ENCODE assay signal across 8 mouse cellular contexts in the genomic region with DNA sequence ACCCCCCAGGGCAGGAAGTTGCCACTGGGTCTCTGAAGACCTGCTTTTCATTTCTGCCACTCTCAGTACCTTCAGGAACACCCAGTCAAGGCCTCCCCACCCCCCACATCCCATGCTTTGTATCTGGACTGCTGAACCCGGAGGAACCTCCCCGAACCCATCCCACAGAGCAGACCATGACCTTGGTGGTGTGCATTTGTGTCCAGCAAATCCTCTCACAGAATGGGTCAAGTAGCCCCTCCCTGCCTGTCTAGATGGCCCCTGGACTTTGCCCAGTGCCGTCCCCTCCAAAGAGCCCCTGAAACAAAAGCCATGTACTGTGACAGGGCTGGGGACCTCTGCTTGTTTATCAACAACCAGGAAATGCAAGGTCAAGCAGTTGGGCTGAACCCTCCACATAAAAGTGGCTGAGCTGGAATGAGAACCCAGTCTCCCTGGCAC. TPM values are rescaled to one million over a fixed set of nuclear protein-coding genes. Genes with fewer than 3 reads are reported as not detected.
A peak's percentile ranks its signal among the peaks of the same experiment; 100 is the strongest.
DNase-seq lines count a peak whose midpoint lies in the region; ATAC-seq lines count a peak whose summit lies in the region.

No protein-coding gene starts in this region.

- no peaks in the 10 kb centered on the region for H3K36me3 ChIP-seq in forebrain, embryonic 10.5 days (replicated peaks)
- H3K36me3 ChIP-seq in forebrain, embryonic 12.5 days (replicated peaks) = no peaks in the 10 kb centered on the region

- H3K9ac ChIP-seq in forebrain, embryonic 12.5 days = no peak overlapping the region

- DNase-seq in forebrain, embryonic 10.5 days (ENCODE audit: extremely low spot score, low spot score) = no peak
- DNase-seq in thymus, postnatal 4 days = peak; percentile 22
- no peak for DNase-seq in thymus, postnatal 25 days
- DNase-seq in kidney, postnatal 4 days = peak; percentile 70 to 85
- peak; percentile 86 for DNase-seq in testis, postnatal 10 days (ENCODE audit: low spot score)
- no peak for DNase-seq in right cerebral cortex, postnatal 25 days
- no peak for DNase-seq in thymus, adult 18-20 months

- no peak for ATAC-seq in forebrain, embryonic 12.5 days (ENCODE audit: low FRiP score)

- peaks cover 10% of the 10 kb centered on the region for H3K27me3 ChIP-seq in forebrain, embryonic 10.5 days (ENCODE audit: poor library complexity, severe bottlenecking)
- peaks cover 5% of the 10 kb centered on the region for H3K27me3 ChIP-seq in forebrain, embryonic 12.5 days

- H3K4me3 ChIP-seq in forebrain, embryonic 10.5 days = no peak overlapping the region
- no peak overlapping the region for H3K4me3 ChIP-seq in forebrain, embryonic 12.5 days (replicated peaks)

- 62% methylated on average over 3 of the region's 3 CpGs for WGBS in forebrain, embryonic 10.5 days
- 44% methylated on average over 3 of the region's 3 CpGs for WGBS in forebrain, embryonic 12.5 days

- peaks cover 63% of the 10 kb centered on the region for H3K4me1 ChIP-seq in forebrain, embryonic 10.5 days
- H3K4me1 ChIP-seq in forebrain, embryonic 12.5 days = peaks cover 42% of the 10 kb centered on the region

- H3K4me2 ChIP-seq in forebrain, embryonic 12.5 days = no peak overlapping the region

- H3K9me3 ChIP-seq in forebrain, embryonic 10.5 days = no peaks in the 10 kb centered on the region
- no peaks in the 10 kb centered on the region for H3K9me3 ChIP-seq in forebrain, embryonic 12.5 days

- peak overlapping the region; percentile 37 for H3K27ac ChIP-seq in forebrain, embryonic 10.5 days
- H3K27ac ChIP-seq in forebrain, embryonic 12.5 days = no peak overlapping the region

RNA-seq across cellular contexts. Expression of a gene that starts 2.4 kb away (rescaled TPM):
- polyA plus RNA-seq in forebrain, embryonic 10.5 days (2016; fragmentation: Nextera tagmentation; extraction: Ambion mirVana) = 11.8 and 11.9 TPM in 2 replicates
- 10.1 and 10.3 TPM in 2 replicates for polyA plus RNA-seq in forebrain, embryonic 12.5 days (2016; fragmentation: Nextera tagmentation; extraction: Ambion mirVana)

RNA-seq across cellular contexts. Expression of a gene that starts 2.9 kb away (rescaled TPM):
- polyA plus RNA-seq in forebrain, embryonic 10.5 days (2016; fragmentation: Nextera tagmentation; extraction: Ambion mirVana) = 0.90 and 2.0 TPM in 2 replicates
- 1.7 and 2.8 TPM in 2 replicates for polyA plus RNA-seq in forebrain, embryonic 12.5 days (2016; fragmentation: Nextera tagmentation; extraction: Ambion mirVana)

RNA-seq across cellular contexts. Expression of a gene that starts 7.6 kb away (rescaled TPM):
- not detected in 2 replicates for polyA plus RNA-seq in forebrain, embryonic 10.5 days (2016; fragmentation: Nextera tagmentation; extraction: Ambion mirVana)
- polyA plus RNA-seq in forebrain, embryonic 12.5 days (2016; fragmentation: Nextera tagmentation; extraction: Ambion mirVana) = not detected in 2 replicates

RNA-seq across cellular contexts. Expression of a gene that starts 25.0 kb away (rescaled TPM):
- 56.8 and 57.1 TPM in 2 replicates for polyA plus RNA-seq in forebrain, embryonic 10.5 days (2016; fragmentation: Nextera tagmentation; extraction: Ambion mirVana)
- 67.3 and 79.6 TPM in 2 replicates for polyA plus RNA-seq in forebrain, embryonic 12.5 days (2016; fragmentation: Nextera tagmentation; extraction: Ambion mirVana)

Comparison
In these comparisons a context has a peak if more than half of its experiments do, and no peak if none do; other contexts are left out.
1. DNase-seq: peak in thymus, postnatal 4 days (single experiment), kidney, postnatal 4 days (2 of 2) and testis, postnatal 10 days (single experiment); none in forebrain, embryonic 10.5 days (single experiment), thymus, postnatal 25 days (single experiment), right cerebral cortex, postnatal 25 days (single experiment) and thymus, adult 18-20 months (0 of 2).